Mouse (Mus musculus) layer of hippocampus, adult 2 months (tissue): ENCODE results near the gene Heca. TPM values are rescaled to one million over a fixed set of nuclear protein-coding genes. Genes with fewer than 3 reads are reported as not detected.
"Not testable (repeated sequence)": the region's sequence is repeated elsewhere in the genome, so short reads cannot be mapped to it uniquely, and the experiment has no call there.

Source experiments
- DNase-seq, 2 experiments: peaks; one replicate each; pipeline ENCODE4 v3.0.0; 2022; ENCODE audit warnings: low spot score in 2 of 2
- H3K27ac ChIP-seq: fragments of 200-600 bp; 2 replicates; pipeline ENCODE4 v1.8.1; 2022
- H3K4me3 ChIP-seq: fragments of 200-600 bp; 2 replicates; pipeline ENCODE4 v1.8.1; 2022; ENCODE audit warnings: mild to moderate bottlenecking
- CTCF ChIP-seq: fragments of 200-600 bp; conservative IDR thresholded peaks from 2 replicates; pipeline ENCODE4 v1.8.1; 2022; ENCODE audit warnings: antibody characterized with exemption, mild to moderate bottlenecking, moderate library complexity
- long read RNA-seq, 2 experiments: library from polyadenylated mRNA; stranded (forward); transcript quantifications; one replicate each; pipeline ENCODE4 v2.0.0; 2021; ENCODE audit warnings: borderline mapping rate in 2 of 2
- total RNA-seq, 2 experiments: library from RNA; stranded (reverse); gene quantifications; 2 replicates each; pipeline ENCODE4 v1.2.3; 2021

The Heca gene
- 10 to 100 TPM; 25.8 to 30.3 TPM for total RNA-seq
- long read RNA-seq, experiment 1, full-length matches to known transcripts, result 22 of 28 reads
- long read RNA-seq, experiment 1, partial matches to known transcripts, result 2 of 28 reads
- long read RNA-seq, experiment 1, other reads (novel, unspliced or antisense), result 4 of 28 reads
- long read RNA-seq, experiment 2, full-length matches to known transcripts, result 42 of 51 reads
- long read RNA-seq, experiment 2, partial matches to known transcripts, result 5 of 51 reads
- long read RNA-seq, experiment 2, other reads (novel, unspliced or antisense), result 4 of 51 reads

DNA sequence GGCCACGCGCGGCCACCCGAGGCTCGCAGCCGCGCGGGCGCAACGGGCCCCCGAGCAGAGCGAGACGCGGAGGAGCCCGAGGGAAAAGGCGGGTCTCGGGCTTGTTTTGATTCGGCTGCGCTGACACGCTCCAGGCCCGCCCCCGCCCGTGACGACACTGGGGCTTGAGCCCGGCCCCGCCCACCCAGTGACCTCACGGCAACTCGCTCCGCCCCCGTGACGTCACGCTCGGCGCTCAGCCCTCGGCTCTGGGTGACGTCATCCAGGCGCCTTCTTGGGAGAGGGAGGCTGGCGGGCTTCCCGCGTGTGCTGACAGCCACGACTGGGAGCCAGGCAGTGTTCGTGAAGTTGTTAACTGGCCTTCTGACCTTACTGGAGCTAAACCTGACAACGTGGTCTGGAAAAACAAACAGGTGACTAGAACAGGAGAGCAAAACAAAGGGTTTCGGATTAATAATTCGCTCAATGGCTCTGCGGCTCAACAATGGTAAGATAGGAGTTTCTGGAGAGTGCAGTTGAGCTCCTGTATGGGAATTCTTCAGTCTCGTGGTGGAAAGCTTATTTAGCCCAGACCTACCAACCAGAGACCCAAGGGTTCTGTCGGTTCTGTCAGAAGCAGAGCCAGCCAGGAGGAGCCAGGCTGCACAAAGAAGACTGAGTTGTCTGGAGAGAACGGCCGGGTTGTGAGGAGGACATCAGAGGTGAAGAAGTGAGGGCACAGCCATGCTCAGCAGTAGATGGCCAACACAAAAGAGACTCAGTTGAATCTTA is at the start of gene Heca:
Gene Heca, minus strand, starts transcription at position 108 of the 771 bp plus-strand sequence.
- DNase-seq, result peak; percentile 84 to 91
- no peak for TF ChIP-seq CTCF
- Histone ChIP-seq H3K27ac (peak within 1 kb of the TSS; percentile 85), H3K4me3 (peak within 1 kb of the TSS; percentile 75)

- Histone ChIP-seq H3K4me3 (no peak overlapping the region), H3K27ac (no peak overlapping the region)
- TF ChIP-seq CTCF, result no peak
- DNase-seq, result no peak
Observed at GRCm38 (mm10) chr10:17990576-17990975, 42.7 kb upstream of the Heca start.

DNA sequence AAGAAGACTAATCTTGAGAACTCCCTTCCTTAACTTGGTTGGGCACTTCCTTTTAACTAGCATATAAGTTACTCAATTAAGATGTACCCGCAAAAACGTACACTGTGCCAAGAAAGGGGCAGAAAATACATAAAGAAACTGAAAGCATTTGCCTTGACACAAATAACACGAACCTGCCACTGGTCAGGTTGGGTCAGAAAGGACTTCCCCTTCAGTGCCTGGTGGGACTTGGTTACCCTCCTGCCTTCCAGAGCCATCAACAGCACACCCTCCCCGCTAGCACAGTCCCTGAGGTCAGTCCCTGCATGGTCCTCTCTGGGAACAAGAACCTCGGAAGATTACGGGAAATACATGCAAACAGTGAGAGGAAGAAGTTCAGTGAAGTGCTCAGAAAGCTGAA is 41.3 kb upstream of the Heca start:
- DNase-seq, result no peak
- no peak overlapping the region for H3K27ac ChIP-seq
- no peak for TF ChIP-seq CTCF
- H3K4me3 ChIP-seq, result no peak overlapping the region

DNA sequence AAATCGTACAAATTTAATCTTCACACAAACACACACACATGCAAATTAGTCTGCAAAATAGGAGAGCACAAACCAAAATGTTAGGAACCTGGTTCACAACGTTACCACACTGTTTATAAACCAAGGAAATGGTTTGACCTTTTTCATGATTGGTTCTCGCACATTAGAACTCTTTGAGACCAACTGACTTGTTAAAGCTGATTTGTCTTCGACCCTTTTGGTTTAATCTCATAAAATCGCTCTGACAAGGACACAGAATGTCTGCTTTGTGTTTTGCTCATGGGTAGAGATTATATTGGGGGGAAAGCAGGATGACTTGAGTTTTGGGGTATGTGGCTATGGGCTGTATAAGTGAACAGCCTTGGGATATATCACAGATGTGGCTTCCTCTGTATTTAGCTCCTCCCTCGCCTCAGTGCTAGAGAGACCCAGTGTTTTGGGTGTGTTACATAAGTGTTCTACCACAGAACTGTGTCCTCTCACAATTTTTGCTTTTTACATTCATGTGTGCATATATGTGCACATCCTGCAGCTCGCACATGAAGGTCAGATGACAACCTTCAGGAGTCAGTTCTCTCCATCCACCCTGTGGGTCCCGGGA is 40.1 kb upstream of the Heca start:
- Histone ChIP-seq H3K4me3 (no peak overlapping the region), H3K27ac (no peak overlapping the region)
- no peak for DNase-seq
- no peak for TF ChIP-seq CTCF

GRCm38 (mm10) chr10:17983313-17983712 is 35.4 kb upstream of the Heca start:
- TF ChIP-seq CTCF, result no peak
- DNase-seq, result no peak
- Histone ChIP-seq H3K4me3 (no peak overlapping the region), H3K27ac (no peak overlapping the region)

DNA sequence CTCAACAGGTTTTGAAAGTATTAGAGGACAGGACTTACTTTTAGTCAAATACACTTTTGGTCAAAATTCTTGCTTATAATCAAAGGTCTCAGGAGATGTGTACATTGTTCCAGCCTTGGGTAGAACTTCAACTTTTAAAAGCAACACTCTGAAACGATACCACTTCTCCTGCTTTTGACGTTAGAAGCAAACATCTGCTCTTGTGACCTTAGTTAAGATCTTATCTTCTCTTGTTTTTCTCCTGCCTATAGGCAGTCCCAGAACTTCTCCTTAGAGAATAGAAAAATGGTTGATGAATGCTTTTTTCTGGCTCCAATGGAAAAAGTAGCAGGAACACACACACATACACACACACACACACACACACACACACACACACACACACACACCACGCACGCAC is 18.2 kb upstream of the Heca start:
- no peak for TF ChIP-seq CTCF
- Histone ChIP-seq H3K27ac (no peak overlapping the region), H3K4me3 (no peak overlapping the region)
- DNase-seq, result no peak

DNA sequence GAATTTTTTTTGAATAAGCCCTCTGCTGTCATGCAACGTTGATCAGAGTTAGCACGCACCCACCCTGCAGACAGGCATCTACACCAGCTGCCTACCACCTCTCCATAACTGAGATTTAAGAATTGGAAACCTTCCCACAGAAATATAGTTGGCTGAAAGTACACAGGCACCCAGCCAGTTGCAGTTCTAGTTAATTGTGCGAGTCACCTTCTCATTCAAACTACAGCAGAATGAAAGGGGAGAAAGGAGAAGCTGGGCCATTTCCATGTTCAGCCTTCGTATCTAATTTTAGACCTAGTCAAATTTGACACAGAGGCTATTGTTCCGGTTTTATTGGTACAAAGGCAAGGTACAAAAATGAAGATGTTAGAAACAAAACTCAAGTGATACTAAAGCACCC is 2.9 kb upstream of the Heca start:
- peak; percentile 16 to 49 for DNase-seq
- no peak for TF ChIP-seq CTCF
- H3K4me3 ChIP-seq, result no peak overlapping the region
- no peak overlapping the region for H3K27ac ChIP-seq

- peak; percentile 34 to 64 for DNase-seq
- no peak for TF ChIP-seq CTCF
- peak overlapping the region; percentile 75 for H3K4me3 ChIP-seq
- H3K27ac ChIP-seq, result peak overlapping the region; percentile 85
Observed at GRCm38 (mm10) chr10:17947175-17947906, 526 bp downstream of the Heca start.

- not testable (repeated sequence) for DNase-seq, H3K27ac ChIP-seq
- H3K4me3 ChIP-seq, result peak overlapping the region; percentile 75
Observed at GRCm38 (mm10) chr10:17946799-17947174, 1.1 kb downstream of the Heca start.

GRCm38 (mm10) chr10:17946046-17946445 is 1.8 kb downstream of the Heca start:
- no peak for DNase-seq
- Histone ChIP-seq H3K27ac (no peak overlapping the region), H3K4me3 (peak overlapping the region; percentile 39; the same call in 1 of the 2 replicates)
- TF ChIP-seq CTCF, result no peak

DNA sequence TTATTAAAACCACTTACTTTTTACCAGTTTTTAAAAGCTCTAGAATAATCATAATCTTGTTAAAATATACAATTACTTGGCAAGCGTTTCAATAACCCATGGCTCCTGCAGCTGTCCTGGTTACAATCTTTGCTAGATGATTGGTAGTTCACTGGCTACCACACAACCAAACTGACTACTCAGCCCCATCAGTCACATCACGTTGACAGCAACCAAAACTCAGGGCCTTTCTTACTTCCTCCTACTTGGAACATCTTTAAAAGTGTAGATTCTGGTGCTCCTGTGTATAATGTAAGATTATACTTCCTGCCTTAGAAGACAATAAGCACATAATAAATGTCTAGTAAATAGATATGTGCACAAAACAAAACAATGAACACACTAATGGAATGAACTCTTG is 14.2 kb downstream of the Heca start:
- no peak for TF ChIP-seq CTCF
- no peak for DNase-seq
- Histone ChIP-seq H3K27ac (no peak overlapping the region), H3K4me3 (no peak overlapping the region)

GRCm38 (mm10) chr10:17932131-17932530 is 15.7 kb downstream of the Heca start:
- H3K27ac ChIP-seq, result no peak overlapping the region
- no peak for TF ChIP-seq CTCF
- no peak overlapping the region for H3K4me3 ChIP-seq
- no peak for DNase-seq

GRCm38 (mm10) chr10:17931157-17931556 is 16.7 kb downstream of the Heca start:
- TF ChIP-seq CTCF, result no peak
- DNase-seq, result no peak

More at GRCm38 (mm10) chr10:17931157-17931556, 16.7 kb downstream of the Heca start:
- H3K4me3 ChIP-seq, result no peak overlapping the region
- H3K27ac ChIP-seq, result no peak overlapping the region
